Mouse (Mus musculus) telencephalon, adult 2 months (tissue): Measurements from ENCODE around the gene D730048I06Rik.
"Not testable (repeated sequence)": the region's sequence is repeated elsewhere in the genome, so short reads cannot be mapped to it uniquely, and the experiment has no call there.

Experiments used
- DNase-seq: peaks from one replicate; pipeline ENCODE4 v3.0.0-alpha.2; 2011; ENCODE audit warnings: low read depth, low spot score

Gene D730048I06Rik

GRCm38 (mm10) chr9:35790001-35790400 is at the start of gene D730048I06Rik, which contains the start of gene Gm27235:
Gene D730048I06Rik (minus strand): TSS chr9:35790112.
Gene Gm27235 (minus strand): TSS chr9:35790101.
- DNase-seq = no peak

DNA sequence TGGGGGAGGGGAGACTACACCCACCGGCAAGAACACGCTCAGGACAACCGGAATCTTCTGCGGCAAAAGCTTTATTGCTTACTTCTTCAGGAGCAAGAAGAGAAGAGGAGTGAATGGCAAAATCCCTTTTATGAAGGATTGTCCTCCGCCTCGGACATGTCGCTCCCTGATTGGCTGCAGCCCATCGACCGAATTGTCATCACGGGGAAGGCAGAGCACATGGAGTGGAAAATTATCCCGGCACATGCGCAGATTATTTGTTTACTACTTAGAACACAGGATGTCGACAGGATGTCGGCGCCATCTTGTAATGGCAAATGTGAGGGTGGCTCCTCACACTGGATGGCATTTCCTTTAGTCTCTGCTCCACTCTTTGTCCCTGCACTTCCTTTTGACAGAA is 28.0 kb upstream of the D730048I06Rik start:
- not testable (repeated sequence) for DNase-seq

DNA sequence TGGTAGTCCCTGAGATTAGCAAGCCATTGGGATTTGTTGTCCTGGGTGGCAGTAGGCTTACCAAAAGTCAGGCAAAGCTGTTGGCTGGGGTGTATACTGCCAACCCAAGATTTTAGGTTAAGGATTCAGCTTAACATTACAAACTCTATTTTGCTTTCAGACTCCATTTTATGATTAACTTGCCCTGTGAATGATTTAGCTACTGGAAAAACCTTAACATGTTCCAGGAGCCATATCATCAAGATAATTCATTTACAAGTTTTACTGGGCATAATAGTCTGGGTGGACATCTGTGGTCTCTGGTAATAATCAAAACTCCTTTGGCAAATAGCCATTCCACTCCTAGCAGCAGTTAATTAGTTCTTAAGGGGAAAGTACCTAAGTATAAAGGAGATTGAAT is 8.2 kb upstream of the D730048I06Rik start:
- no peak for DNase-seq

DNA sequence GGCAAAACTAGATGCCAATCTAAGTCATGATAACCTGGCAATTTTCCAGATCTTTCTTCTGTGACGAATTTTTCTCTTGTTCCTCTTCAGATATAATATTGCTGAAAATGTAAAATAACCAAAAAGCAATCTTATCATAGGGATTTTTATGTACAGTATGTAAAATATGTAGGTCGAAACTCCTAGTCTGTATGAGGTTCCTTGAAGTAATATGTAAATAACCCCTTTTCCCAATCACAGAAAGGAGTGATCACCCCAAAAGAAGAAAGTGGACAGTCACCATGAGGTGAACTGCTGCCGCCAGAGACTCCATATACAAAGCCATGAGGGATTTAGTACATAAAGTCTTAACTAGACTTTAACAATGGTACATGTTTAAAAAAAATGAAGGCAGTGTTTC is 11.9 kb downstream of the D730048I06Rik start, which contains the start of gene Gm17727:
Gene Gm17727, minus strand, starts transcription at position 101 of the 400 bp plus-strand sequence.
- no peak for DNase-seq

GRCm38 (mm10) chr9:35756843-35757242 is 33.1 kb downstream of the D730048I06Rik start:
- DNase-seq = peak; percentile 0

DNA sequence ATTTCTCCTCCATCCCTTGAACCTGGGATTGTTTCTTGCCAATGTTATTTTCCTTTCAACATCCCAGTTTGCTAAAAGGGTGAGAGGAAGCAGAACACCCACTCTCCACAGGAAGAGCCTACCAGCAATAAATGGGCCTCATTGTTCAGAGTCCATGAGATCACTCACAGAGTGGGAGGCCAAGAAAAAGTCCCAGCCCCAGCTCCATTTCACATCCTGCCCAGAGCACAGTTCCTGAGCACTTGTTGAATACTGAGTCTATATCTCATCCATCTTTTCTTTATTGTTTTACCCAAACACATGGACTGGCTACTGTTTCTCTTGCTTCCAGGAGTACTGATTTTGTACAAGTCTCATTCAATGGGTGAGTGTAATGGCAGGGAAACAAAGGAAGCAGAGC is 49.2 kb downstream of the D730048I06Rik start, which contains the start of gene Gm17677:
Gene Gm17677, plus strand, starts transcription at position 301 of the 400 bp plus-strand sequence.
- no peak for DNase-seq
